Mouse (Mus musculus): ENCODE measurements around the gene Nol12. TPM values are rescaled to one million over a fixed set of nuclear protein-coding genes. Genes with fewer than 3 reads are reported as not detected.

The Nol12 gene
- polyA plus RNA-seq, 1 experiment from 2014 or later, result 45.6 TPM

DNA sequence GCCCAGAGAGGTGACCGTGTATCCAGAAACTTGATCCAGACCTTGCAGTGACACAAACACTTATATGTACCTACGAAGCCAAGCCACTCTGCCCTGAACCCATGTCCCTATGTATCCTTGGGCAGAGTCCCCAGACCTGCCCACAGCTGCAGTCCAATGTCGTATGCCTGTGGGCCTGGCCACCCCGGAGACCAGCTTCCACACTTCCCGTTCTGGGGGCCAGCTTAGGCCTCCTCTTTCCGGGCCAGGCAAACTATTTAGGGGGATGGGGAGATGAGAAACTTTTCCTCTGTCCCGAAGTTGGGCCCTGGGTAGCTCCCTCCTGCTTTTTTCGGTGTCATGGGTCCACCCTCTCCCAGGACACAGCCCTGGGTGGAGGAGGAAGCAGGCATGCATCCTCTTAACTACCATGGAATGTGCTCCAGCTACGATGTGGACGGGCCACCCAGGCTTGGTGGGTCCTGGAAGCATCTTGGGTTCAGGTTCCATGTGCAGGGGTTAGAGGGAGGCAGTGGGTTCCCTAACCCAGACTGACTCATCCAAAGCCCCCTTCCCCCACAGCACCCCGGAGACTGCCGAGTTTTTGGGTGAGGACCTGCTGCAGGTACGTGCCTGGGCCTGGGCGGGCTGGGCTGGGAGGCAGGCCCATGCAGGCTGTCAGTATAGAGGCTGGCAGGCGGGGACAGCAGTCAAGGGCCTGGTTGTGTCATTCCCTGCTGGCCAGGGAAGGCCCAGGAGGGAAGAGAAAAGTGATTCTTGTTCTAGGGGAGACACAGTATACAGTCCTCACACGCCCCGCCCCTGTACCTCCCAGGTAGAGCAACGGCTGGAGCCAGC is 33.9 kb upstream of the Nol12 start:
- Histone ChIP-seq H3K9ac (peak overlapping the region; percentile 85), H3K4me1 (replicated peaks) (peaks cover 69% of the 10 kb centered on the region), H3K4me2 (peak overlapping the region; percentile 97), H3K36me3 (peaks cover 42% of the 10 kb centered on the region), H3K27me3 (no peaks in the 10 kb centered on the region), H3K9me3 (replicated peaks) (no peaks in the 10 kb centered on the region), H3K27ac (peak overlapping the region; percentile 89), H3K4me3 (replicated peaks) (peak overlapping the region; percentile 84)
- WGBS (ENCODE audit: insufficient replicate concordance), result 15% methylated on average over 18 of the region's 18 CpGs
- ATAC-seq (ENCODE audit: low read depth) (no peak), DNase-seq (no peak)

GRCm38 (mm10) chr15:78901422-78901789 is 33.3 kb upstream of the Nol12 start:
- Histone ChIP-seq H3K9me3 (replicated peaks) (no peaks in the 10 kb centered on the region), H3K27me3 (no peaks in the 10 kb centered on the region), H3K4me1 (replicated peaks) (peaks cover 63% of the 10 kb centered on the region), H3K4me2 (peak overlapping the region; percentile 97), H3K4me3 (replicated peaks) (peak overlapping the region; percentile 84), H3K27ac (peak overlapping the region; percentile 89; the same call in 1 of the 2 replicates), H3K9ac (peak overlapping the region; percentile 85), H3K36me3 (peaks cover 48% of the 10 kb centered on the region)
- WGBS (ENCODE audit: insufficient replicate concordance), result 65% methylated on average over 8 of the region's 8 CpGs
- DNase-seq (no peak), ATAC-seq (ENCODE audit: low read depth) (no peak)

- peak overlapping the region; percentile 33 for H3K4me2 ChIP-seq
- peaks cover 44% of the 10 kb centered on the region for H3K4me1 ChIP-seq (replicated peaks)
- peak overlapping the region; percentile 50; the same call in 1 of the 2 replicates for H3K9ac ChIP-seq
- ATAC-seq (ENCODE audit: low read depth) (peak; percentile 27; the same call in 1 of the 2 replicates), DNase-seq (peak; percentile 74)
- H3K27me3 ChIP-seq, result no peaks in the 10 kb centered on the region
- no peak overlapping the region for H3K27ac ChIP-seq
- no peaks in the 10 kb centered on the region for H3K9me3 ChIP-seq (replicated peaks)
- no peak overlapping the region for H3K4me3 ChIP-seq (replicated peaks)
- 3% methylated on average over 2 of the region's 2 CpGs for WGBS (ENCODE audit: insufficient replicate concordance)
- peaks cover 66% of the 10 kb centered on the region for H3K36me3 ChIP-seq
Measured at GRCm38 (mm10) chr15:78903243-78903642, 31.5 kb upstream of the Nol12 start.

DNA sequence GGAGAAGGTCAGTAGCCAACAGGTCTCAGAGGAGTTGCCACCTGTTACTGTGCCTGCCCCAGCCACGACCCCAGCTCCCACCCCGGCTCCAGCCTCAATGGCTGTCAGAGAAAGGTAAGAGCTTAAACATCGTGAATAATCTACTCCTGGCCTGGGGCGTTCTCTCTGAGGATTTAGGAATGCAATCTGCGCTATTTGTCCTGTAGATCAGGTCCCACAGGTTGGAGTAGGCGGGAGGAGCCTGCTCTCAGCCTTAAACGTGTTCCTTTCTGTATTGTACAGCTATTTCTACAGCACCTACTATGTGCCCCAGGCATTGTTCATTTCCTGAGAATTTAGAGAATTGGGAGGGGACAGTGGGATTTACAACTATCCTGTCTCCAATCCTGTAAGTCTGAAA is 26.3 kb upstream of the Nol12 start:
- Histone ChIP-seq H3K4me3 (replicated peaks) (no peak overlapping the region), H3K36me3 (peaks cover 83% of the 10 kb centered on the region), H3K4me1 (replicated peaks) (peaks cover 25% of the 10 kb centered on the region), H3K4me2 (no peak overlapping the region), H3K27me3 (no peaks in the 10 kb centered on the region), H3K9ac (no peak overlapping the region), H3K9me3 (replicated peaks) (no peaks in the 10 kb centered on the region), H3K27ac (no peak overlapping the region)
- 82% methylated on average over 7 of the region's 7 CpGs for WGBS (ENCODE audit: insufficient replicate concordance)
- no peak for DNase-seq
- ATAC-seq (ENCODE audit: low read depth), result no peak

DNA sequence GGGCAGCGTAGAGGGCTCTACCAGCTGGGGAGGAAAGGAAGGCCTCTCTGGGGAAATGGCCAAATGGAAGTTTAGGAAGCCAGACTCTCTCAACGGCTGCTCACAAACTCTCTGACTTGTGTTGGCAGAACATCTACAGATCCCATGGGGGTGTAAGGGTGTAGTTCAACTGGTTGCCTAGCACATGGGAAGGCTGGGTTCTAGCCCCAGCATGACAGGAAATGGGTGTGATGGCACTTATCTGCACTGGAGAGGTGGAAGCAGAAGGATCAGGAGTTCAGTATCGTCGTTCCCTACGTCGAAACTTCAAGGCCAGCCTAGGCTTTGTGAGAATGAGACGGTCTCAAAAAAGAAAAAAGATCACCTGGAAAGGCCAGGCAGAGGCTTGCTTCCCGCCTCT is 25.8 kb upstream of the Nol12 start:
- Histone ChIP-seq H3K27ac (peak overlapping the region; percentile 23; the same call in 1 of the 2 replicates), H3K9ac (no peak overlapping the region), H3K27me3 (no peaks in the 10 kb centered on the region), H3K36me3 (peaks cover 77% of the 10 kb centered on the region), H3K4me2 (no peak overlapping the region), H3K4me3 (replicated peaks) (no peak overlapping the region), H3K9me3 (replicated peaks) (no peaks in the 10 kb centered on the region), H3K4me1 (replicated peaks) (peaks cover 30% of the 10 kb centered on the region)
- WGBS (ENCODE audit: insufficient replicate concordance), result 64% methylated on average over 8 of the region's 8 CpGs
- ATAC-seq (ENCODE audit: low read depth) (no peak), DNase-seq (no peak)

DNA sequence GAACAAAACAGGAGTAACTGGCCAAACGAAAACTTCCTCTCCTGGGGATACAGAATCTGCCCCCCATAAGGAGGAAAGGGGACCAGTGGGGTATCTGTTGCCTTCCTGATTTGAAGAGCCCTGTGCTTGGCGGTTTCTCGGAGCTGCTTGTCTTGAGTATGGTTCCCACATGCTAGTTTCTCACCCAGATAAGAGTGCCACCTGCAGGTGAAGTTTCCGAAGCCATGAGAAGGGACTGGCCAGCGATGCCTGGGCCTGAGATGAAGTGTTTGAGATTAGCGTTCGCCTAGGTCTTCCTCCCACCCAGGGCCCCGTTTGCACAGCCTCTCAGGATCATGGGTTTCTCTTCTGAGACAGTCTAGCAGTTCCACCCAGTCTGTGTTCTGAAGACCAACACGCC is 22.7 kb upstream of the Nol12 start:
- H3K9ac ChIP-seq, result no peak overlapping the region
- H3K36me3 ChIP-seq, result peaks cover 49% of the 10 kb centered on the region
- no peak overlapping the region for H3K4me3 ChIP-seq (replicated peaks)
- H3K9me3 ChIP-seq (replicated peaks), result no peaks in the 10 kb centered on the region
- H3K27me3 ChIP-seq, result no peaks in the 10 kb centered on the region
- no peak overlapping the region for H3K4me2 ChIP-seq
- ATAC-seq (ENCODE audit: low read depth) (no peak), DNase-seq (no peak)
- WGBS (ENCODE audit: insufficient replicate concordance), result 38% methylated on average over 9 of the region's 9 CpGs
- no peak overlapping the region; the same call in 1 of the 2 replicates for H3K27ac ChIP-seq
- peaks cover 59% of the 10 kb centered on the region for H3K4me1 ChIP-seq (replicated peaks)

DNA sequence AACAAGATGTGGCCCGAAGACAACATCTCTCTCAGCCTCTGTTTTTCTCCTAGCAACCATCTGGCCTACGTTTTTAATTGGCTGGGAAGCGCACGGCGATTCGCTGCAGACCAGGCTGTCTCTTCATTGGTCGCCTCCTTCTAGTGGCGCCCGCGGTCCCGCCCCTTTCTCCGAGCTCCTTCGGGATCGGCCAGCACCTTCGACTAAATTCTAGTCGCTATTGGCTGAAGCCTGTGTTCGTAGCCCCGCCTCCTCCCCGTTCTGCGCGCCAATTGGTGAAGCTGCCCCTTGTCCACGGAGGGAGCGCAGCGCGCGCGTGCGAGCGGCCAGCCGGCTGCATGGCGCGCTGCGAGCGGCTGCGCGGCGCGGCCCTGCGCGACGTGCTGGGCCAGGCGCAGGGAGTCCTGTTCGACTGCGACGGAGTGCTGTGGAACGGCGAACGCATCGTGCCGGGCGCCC is 21.1 kb upstream of the Nol12 start, which contains the start of gene Pdxp:
Gene Pdxp (plus strand): TSS at position 288 of the 459 bp plus-strand sequence.
- peaks cover 67% of the 10 kb centered on the region for H3K4me1 ChIP-seq (replicated peaks)
- H3K4me2 ChIP-seq, result peak within 1 kb of the TSS; percentile 100
- ATAC-seq (ENCODE audit: low read depth) (peak; percentile 88), DNase-seq (peak; percentile 95)
- H3K9me3 ChIP-seq (replicated peaks), result no peaks in the 10 kb centered on the region
- no peaks in the 10 kb centered on the region for H3K27me3 ChIP-seq
- WGBS (ENCODE audit: insufficient replicate concordance), result under 1% methylated on average over 51 of the region's 51 CpGs
- H3K4me3 ChIP-seq (replicated peaks), result peak within 1 kb of the TSS; percentile 74
- H3K9ac ChIP-seq, result peak within 1 kb of the TSS; percentile 79
- H3K27ac ChIP-seq, result peak within 1 kb of the TSS; percentile 78
- peaks cover 45% of the 10 kb centered on the region for H3K36me3 ChIP-seq

GRCm38 (mm10) chr15:78914091-78914822 is 20.5 kb upstream of the Nol12 start:
- peak overlapping the region; percentile 78 for H3K27ac ChIP-seq
- no peak for DNase-seq
- no peaks in the 10 kb centered on the region for H3K27me3 ChIP-seq
- peak overlapping the region; percentile 100 for H3K4me2 ChIP-seq
- peak; percentile 56 for ATAC-seq (ENCODE audit: low read depth)
- H3K4me3 ChIP-seq (replicated peaks), result peak overlapping the region; percentile 74
- WGBS (ENCODE audit: insufficient replicate concordance), result under 1% methylated on average over 87 of the region's 87 CpGs
- H3K9ac ChIP-seq, result peak overlapping the region; percentile 79
- H3K36me3 ChIP-seq, result peaks cover 44% of the 10 kb centered on the region
- peaks cover 65% of the 10 kb centered on the region for H3K4me1 ChIP-seq (replicated peaks)
- no peaks in the 10 kb centered on the region for H3K9me3 ChIP-seq (replicated peaks)

DNA sequence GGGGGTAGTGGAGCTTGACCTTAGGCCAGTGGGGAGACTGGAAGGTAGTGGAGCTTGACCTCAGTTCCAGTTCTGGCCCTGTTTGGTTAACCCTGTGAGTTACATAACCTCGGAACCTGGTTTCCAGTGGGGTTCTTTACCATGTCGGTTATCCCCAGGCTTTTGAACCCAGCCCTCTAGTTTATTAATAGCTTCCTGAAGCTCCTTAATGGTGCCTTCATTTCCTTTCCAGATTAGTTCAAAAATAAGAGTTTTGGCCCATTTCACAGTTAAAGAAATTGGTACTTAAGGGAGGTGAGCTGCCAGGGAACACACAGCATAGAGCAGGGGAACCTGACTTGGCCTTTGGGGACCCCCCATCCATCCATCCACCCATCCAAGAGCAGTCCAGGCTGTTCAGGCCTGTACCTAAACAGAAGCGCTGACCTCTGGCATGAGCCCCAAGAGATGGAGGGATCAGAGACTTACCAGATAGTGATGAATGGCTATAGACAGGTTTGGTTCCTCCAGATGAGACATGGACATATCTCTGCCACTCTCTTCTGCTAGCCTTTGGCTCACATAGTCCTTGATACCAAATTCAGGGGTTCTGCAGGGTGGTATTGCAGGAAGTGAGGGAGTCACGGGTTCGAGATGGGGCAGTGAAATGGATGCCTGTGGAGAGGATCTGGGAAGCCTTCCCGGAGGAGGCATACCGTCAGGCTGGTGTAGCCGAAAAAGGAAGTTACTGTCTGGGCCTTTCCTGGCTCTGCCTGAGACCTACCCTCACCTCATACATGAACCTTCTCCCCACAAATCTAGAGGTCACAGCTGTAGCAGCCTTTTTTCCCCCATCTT is 19.7 kb upstream of the Nol12 start:
- Histone ChIP-seq H3K27me3 (no peaks in the 10 kb centered on the region), H3K4me3 (replicated peaks) (peak overlapping the region; percentile 74), H3K9ac (peak overlapping the region; percentile 79), H3K4me1 (replicated peaks) (peaks cover 71% of the 10 kb centered on the region), H3K36me3 (peaks cover 39% of the 10 kb centered on the region), H3K27ac (peak overlapping the region; percentile 25), H3K9me3 (replicated peaks) (no peaks in the 10 kb centered on the region), H3K4me2 (peak overlapping the region; percentile 100)
- ATAC-seq (ENCODE audit: low read depth) (no peak), DNase-seq (no peak)
- WGBS (ENCODE audit: insufficient replicate concordance), result 37% methylated on average over 8 of the region's 8 CpGs

DNA sequence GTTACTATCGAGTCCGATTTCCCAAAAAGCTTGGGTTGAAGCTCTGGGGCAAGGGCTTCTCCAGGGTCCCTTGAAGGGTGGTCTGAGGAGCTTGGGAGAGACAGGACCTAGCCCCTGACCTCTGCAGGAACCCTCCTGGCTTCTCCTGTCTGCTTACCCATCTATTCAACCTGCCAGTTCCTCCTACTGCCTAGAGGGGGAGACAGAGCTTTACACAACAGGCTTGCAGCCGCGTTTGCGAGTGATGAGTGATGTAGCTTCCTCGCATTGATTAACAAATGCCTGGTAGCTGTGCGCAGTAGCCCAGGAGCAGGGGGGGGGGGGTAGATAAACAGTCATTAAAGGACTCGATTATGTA is 19.1 kb upstream of the Nol12 start:
- ATAC-seq (ENCODE audit: low read depth) (peak; percentile 27; the same call in 1 of the 2 replicates), DNase-seq (peak; percentile 58)
- H3K9ac ChIP-seq, result peak overlapping the region; percentile 79; the same call in 1 of the 2 replicates
- peaks cover 33% of the 10 kb centered on the region for H3K36me3 ChIP-seq
- peak overlapping the region; percentile 74 for H3K4me3 ChIP-seq (replicated peaks)
- H3K4me1 ChIP-seq (replicated peaks), result peaks cover 77% of the 10 kb centered on the region
- no peaks in the 10 kb centered on the region for H3K9me3 ChIP-seq (replicated peaks)
- no peaks in the 10 kb centered on the region for H3K27me3 ChIP-seq
- H3K4me2 ChIP-seq, result peak overlapping the region; percentile 100
- WGBS (ENCODE audit: insufficient replicate concordance), result under 1% methylated on average over 8 of the region's 8 CpGs
- peak overlapping the region; percentile 26; the same call in 1 of the 2 replicates for H3K27ac ChIP-seq
